Mouse (Mus musculus) megakaryocyte progenitor cell, adult 5-6 weeks (primary cell): Measurements from ENCODE around the gene Cmas. TPM values are rescaled to one million over a fixed set of nuclear protein-coding genes. Genes with fewer than 3 reads are reported as not detected.

Experiments used
- total RNA-seq, 2 experiments: library from RNA; stranded (forward) in 1 of 2; stranded (reverse) in 1 of 2; fragments of 157-497, 149-512 nt in 1 of 2; fragments of 200-1000 nt in 1 of 2; gene quantifications; 2 replicates each; pipeline versions ENCODE4 v1.2.3 to v1.2.4; 2015 to 2017

The Cmas gene
- total RNA-seq, 2 experiments from 2014 or later, result 58.1 to 67.0 TPM

Other genes starting within 250 kb of the Cmas start
- gene Ldhb, start 248.7 kb upstream of the Cmas start, total RNA-seq (2015), result 66.8 and 67.4 TPM in 2 replicates
- 40.4 and 42.0 TPM in 2 replicates for gene Ldhb, start 248.7 kb upstream of the Cmas start, total RNA-seq (2017)
- 0.05 TPM in 1 of 2 replicates, not detected in the other for gene Kcnj8, start 185.1 kb upstream of the Cmas start, total RNA-seq (2015)
- not detected in 2 replicates for gene Kcnj8, start 185.1 kb upstream of the Cmas start, total RNA-seq (2017)
- not detected in 2 replicates for gene Abcc9, start 54.4 kb upstream of the Cmas start, total RNA-seq (2015)
- gene Abcc9, start 54.4 kb upstream of the Cmas start, total RNA-seq (2017), result not detected in 2 replicates
- not detected in 2 replicates for gene Sult6b2, start 47.8 kb downstream of the Cmas start, total RNA-seq (2015)
- not detected in 2 replicates for gene Sult6b2, start 47.8 kb downstream of the Cmas start, total RNA-seq (2017)
- gene St8sia1, start 207.8 kb downstream of the Cmas start, total RNA-seq (2015), result 0.07 TPM in 1 of 2 replicates, not detected in the other
- 0.14 TPM in 1 of 2 replicates, not detected in the other for gene St8sia1, start 207.8 kb downstream of the Cmas start, total RNA-seq (2017)